8 mouse cellular contexts compared by ENCODE assay signal in the genomic region with DNA sequence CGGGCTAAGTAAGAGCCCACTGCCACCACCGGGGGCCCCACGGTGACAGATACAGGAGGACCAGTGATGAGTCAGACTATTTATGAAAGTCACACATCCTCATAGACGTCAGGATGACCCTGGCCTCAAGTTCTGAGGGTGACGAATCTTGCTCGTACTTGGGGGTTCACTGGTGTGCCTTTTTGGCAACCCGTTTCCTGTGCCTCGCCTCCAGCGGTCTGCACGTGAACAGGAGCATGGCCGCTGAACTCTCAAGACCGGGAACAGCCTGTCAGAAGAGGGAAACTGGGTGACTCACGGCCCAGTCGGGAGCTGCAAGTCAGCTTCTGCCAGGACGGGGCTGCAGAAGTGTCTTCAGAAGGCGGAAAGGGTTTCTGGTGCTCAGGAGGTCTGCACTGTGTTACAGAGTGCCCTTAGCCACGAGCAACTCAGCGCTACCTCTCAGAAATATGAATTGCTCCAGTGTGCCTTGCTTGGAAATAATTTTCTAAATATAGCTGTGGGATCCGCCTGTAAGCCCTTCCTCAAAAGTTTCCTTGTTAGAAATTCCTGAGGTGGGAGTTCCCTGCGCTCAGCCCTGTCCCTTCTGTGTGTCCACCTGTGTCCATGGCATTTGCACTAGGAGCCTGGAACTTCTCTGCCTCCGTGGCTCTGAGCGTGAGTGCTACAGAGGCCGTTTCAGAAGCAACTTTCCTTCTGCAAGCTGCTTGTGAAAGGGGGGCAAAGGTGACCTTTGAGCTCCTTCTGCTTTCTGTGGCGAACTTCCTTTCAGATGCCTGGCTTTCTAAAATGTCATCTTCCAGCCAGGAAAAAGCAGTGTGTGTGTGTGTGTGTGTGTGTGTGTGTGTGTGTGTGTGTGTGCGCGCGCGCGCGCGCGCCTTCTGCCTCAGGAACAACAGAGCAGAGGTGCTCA.
DNase-seq lines count a peak whose midpoint lies in the region; ATAC-seq lines count a peak whose summit lies in the region.

No protein-coding gene starts in this region.

- peaks cover 64% of the 10 kb centered on the region for H3K4me1 ChIP-seq in limb, embryonic 10.5 days

- intact Hi-C loops in heart, postnatal 14 days (cut with DNase I) = no loop called here

- H3K4me3 ChIP-seq in limb, embryonic 10.5 days = no peak overlapping the region; the same call in 1 of the 2 replicates

- WGBS in limb, embryonic 10.5 days = 79% methylated on average over 32 of the region's 32 CpGs

- no peaks in the 10 kb centered on the region for H3K27me3 ChIP-seq in limb, embryonic 10.5 days (ENCODE audit: low read depth, poor library complexity, severe bottlenecking)

- peak overlapping the region; percentile 72 for H3K27ac ChIP-seq in limb, embryonic 10.5 days

- DNase-seq in heart, adult 11 months = peak; percentile 99
- DNase-seq in heart, adult 8-10 months (ENCODE audit: low spot score) = no peak
- DNase-seq in c-Kit-positive CD71-negative TER-119-negative erythroid progenitor cells, embryonic 14.5 days (ENCODE audit: low read depth) = peak; percentile 76
- DNase-seq in heart, postnatal 14 days = peak; percentile 64
- no peak for DNase-seq in limb, embryonic 10.5 days (ENCODE audit: low spot score)
- DNase-seq in thymus, postnatal 10 days (ENCODE audit: low spot score in 2 of 2) = peak; percentile 33 to 50
- no peak for DNase-seq in c-Kit-positive CD71-positive TER-119-positive erythroid progenitor cells, embryonic 14.5 days (ENCODE audit: low spot score)

- no peaks in the 10 kb centered on the region for H3K36me3 ChIP-seq in limb, embryonic 10.5 days

- H3K9me3 ChIP-seq in limb, embryonic 10.5 days (replicated peaks) = no peaks in the 10 kb centered on the region

- 0 out of 2 replicates have a peak, but pooled peaks have one; percentile 10 for ATAC-seq in megakaryocyte-erythroid progenitor cell, adult 5-6 weeks (replicated peaks; ENCODE audit: low FRiP score, low TSS enrichment, poor library complexity, severe bottlenecking)

Comparison
In these comparisons a context has a peak if more than half of its experiments do, and no peak if none do; other contexts are left out.
1. DNase-seq: peak in heart, adult 11 months (single experiment), c-Kit-positive CD71-negative TER-119-negative erythroid progenitor cells, embryonic 14.5 days (single experiment), heart, postnatal 14 days (2 of 2) and thymus, postnatal 10 days (2 of 2); none in heart, adult 8-10 months (single experiment), limb, embryonic 10.5 days (single experiment) and c-Kit-positive CD71-positive TER-119-positive erythroid progenitor cells, embryonic 14.5 days (single experiment).